19 mouse cellular contexts compared by ENCODE assay signal in the genomic region with DNA sequence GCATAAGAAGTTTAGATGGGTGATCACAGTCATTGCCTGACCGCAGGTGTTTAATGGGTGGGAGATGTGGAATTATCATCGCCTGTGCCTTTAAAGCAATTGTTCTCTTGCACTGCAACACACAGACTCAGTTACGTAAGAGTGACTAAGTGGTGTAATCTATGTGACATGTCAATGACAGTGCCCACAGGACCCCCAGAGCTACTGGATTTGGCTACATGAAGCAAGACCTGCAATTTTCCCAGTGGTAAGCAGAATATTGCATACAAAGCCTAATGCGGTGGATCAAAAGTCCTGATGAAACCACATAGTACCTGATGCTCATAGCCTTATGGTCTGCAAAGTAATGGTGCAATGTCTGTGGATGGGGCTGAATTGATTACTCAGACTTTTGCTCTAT.
DNase-seq lines count a peak whose midpoint lies in the region; ATAC-seq lines count a peak whose summit lies in the region.
"Had no signal": no experiment of that assay in that cellular context is flagged by ENCODE, and none has a peak within 500 bp of the region (broad histone marks: within the 10 kb centered on the region; RNA-seq: fewer than 3 reads in every experiment).

No protein-coding gene starts in this region.

- no peak overlapping the region for H3K4me3 ChIP-seq in hindbrain, embryonic 16.5 days (ENCODE audit: low read length)
- H3K4me3 ChIP-seq: embryonic facial prominence, embryonic 10.5 days; embryonic facial prominence, embryonic 12.5 days; forebrain, embryonic 12.5 days had no signal

- H3K4me2 ChIP-seq in hindbrain, embryonic 16.5 days (ENCODE audit: low read length), result no peak overlapping the region
- H3K4me2 ChIP-seq: embryonic facial prominence, embryonic 12.5 days; forebrain, embryonic 12.5 days had no signal

- WGBS in hindbrain, embryonic 16.5 days, result 90% methylated on average over 4 of the region's 4 CpGs

- H3K27ac ChIP-seq in hindbrain, embryonic 16.5 days (ENCODE audit: low read depth, low read length), result no peak overlapping the region
- H3K27ac ChIP-seq: embryonic facial prominence, embryonic 10.5 days; embryonic facial prominence, embryonic 12.5 days; forebrain, embryonic 12.5 days had no signal

- peak; percentile 27 for ATAC-seq in megakaryocyte, adult 5-6 weeks (ENCODE audit: poor library complexity, severe bottlenecking)
- no peak for ATAC-seq in hindbrain, embryonic 16.5 days
- ATAC-seq: forebrain, embryonic 14.5 days; forebrain, embryonic 16.5 days had no signal

- intact Hi-C loops in heart, postnatal 25 days (cut with DNase I), result no loop called here

- no peak overlapping the region for H3K9ac ChIP-seq in hindbrain, embryonic 16.5 days (ENCODE audit: low read depth, low read length)
- H3K9ac ChIP-seq: embryonic facial prominence, embryonic 12.5 days; forebrain, embryonic 12.5 days had no signal

- no peaks in the 10 kb centered on the region for H3K4me1 ChIP-seq in hindbrain, embryonic 16.5 days (ENCODE audit: control insufficient read depth, insufficient read depth, low read depth, low read length)
- H3K4me1 ChIP-seq: embryonic facial prominence, embryonic 10.5 days; embryonic facial prominence, embryonic 12.5 days; forebrain, embryonic 12.5 days had no signal

- peak; percentile 7 for DNase-seq in adrenal gland, postnatal 10 days
- DNase-seq in adrenal gland, postnatal 25 days, result no peak
- peak; percentile 61 for DNase-seq in heart, adult 11 months
- no peak for DNase-seq in heart, postnatal 25 days (ENCODE audit: low spot score)
- DNase-seq in cerebellum, adult 18-20 months, result no peak
- DNase-seq: adrenal gland, adult 2 months; adrenal gland, postnatal 36 days; cerebellum, adult 11 months; cerebellum, adult 2 months; cerebellum, adult 9-10 months; cerebellum, postnatal 10 days; cerebellum, postnatal 25 days had no signal

- no peaks in the 10 kb centered on the region for H3K36me3 ChIP-seq in hindbrain, embryonic 16.5 days (ENCODE audit: control insufficient read depth, insufficient read depth, low read length)
- H3K36me3 ChIP-seq: embryonic facial prominence, embryonic 10.5 days; embryonic facial prominence, embryonic 12.5 days; forebrain, embryonic 12.5 days had no signal

- H3K27me3 ChIP-seq in hindbrain, embryonic 16.5 days (replicated peaks; ENCODE audit: control insufficient read depth, insufficient read depth, low read length), result no peaks in the 10 kb centered on the region
- H3K27me3 ChIP-seq: embryonic facial prominence, embryonic 12.5 days; forebrain, embryonic 12.5 days had no signal

- no peaks in the 10 kb centered on the region for H3K9me3 ChIP-seq in hindbrain, embryonic 16.5 days (ENCODE audit: control insufficient read depth, low read length)
- H3K9me3 ChIP-seq: embryonic facial prominence, embryonic 10.5 days; embryonic facial prominence, embryonic 12.5 days; forebrain, embryonic 12.5 days had no signal

Comparison
In these comparisons a context has a peak if more than half of its experiments do, and no peak if none do; other contexts are left out.
1. DNase-seq: peak in adrenal gland, postnatal 10 days (single experiment) and heart, adult 11 months (single experiment); none in adrenal gland, postnatal 25 days (single experiment), heart, postnatal 25 days (single experiment) and cerebellum, adult 18-20 months (0 of 2).